Mouse (Mus musculus): ENCODE results near the gene Gm5447. TPM values are rescaled to one million over a fixed set of nuclear protein-coding genes. Genes with fewer than 3 reads are reported as not detected.
A peak's percentile ranks its signal among the peaks of the same experiment; 100 is the strongest.

The Gm5447 gene
- polyA plus RNA-seq, 1 experiment from 2014 or later = not detected

DNA sequence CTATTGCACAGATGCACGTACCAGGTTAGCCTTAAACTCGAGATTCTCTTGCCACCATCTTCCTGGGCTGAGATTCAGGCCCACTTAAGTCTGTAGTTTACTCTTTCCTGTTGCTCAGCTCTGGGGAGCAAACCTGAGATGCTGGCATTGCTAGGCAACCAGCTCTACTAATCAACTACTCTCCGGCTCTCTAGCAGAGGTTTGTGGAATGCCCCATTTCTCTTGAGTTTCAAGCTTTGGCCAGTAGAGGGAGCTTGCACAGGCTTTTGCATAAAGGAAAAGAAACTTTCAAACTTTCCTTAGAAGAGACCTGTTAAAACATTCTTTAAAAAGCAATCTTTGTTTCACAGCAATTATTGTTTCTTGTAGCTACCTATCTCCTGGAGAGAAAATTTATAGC lies 19.8 kb downstream of the Gm5447 start:
- 27% methylated on average over 3 of the region's 3 CpGs for WGBS
- H3K4me3 ChIP-seq (ENCODE audit: low read depth, low read length) = no peak overlapping the region
- no peaks in the 10 kb centered on the region for H3K4me1 ChIP-seq (ENCODE audit: control insufficient read depth, insufficient read depth, low read length)
- no peak overlapping the region for H3K27ac ChIP-seq (ENCODE audit: low read length)
- no peaks in the 10 kb centered on the region for H3K27me3 ChIP-seq (ENCODE audit: control insufficient read depth, insufficient read depth, low read depth, low read length)
- H3K9me3 ChIP-seq (replicated peaks; ENCODE audit: control insufficient read depth, low read length, poor library complexity, severe bottlenecking) = no peaks in the 10 kb centered on the region
- no peak overlapping the region for H3K9ac ChIP-seq (ENCODE audit: low read depth, low read length)
- peak; percentile 94 for ATAC-seq
- no peaks in the 10 kb centered on the region for H3K36me3 ChIP-seq (ENCODE audit: control insufficient read depth, insufficient read depth, low read length)
- H3K4me2 ChIP-seq (ENCODE audit: low read length) = no peak overlapping the region

- Histone ChIP-seq H3K9me3 (replicated peaks; ENCODE audit: control insufficient read depth, low read length, poor library complexity, severe bottlenecking) (no peaks in the 10 kb centered on the region), H3K9ac (ENCODE audit: low read depth, low read length) (no peak overlapping the region), H3K4me1 (ENCODE audit: control insufficient read depth, insufficient read depth, low read length) (no peaks in the 10 kb centered on the region), H3K27ac (ENCODE audit: low read length) (no peak overlapping the region), H3K4me3 (ENCODE audit: low read depth, low read length) (no peak overlapping the region), H3K36me3 (ENCODE audit: control insufficient read depth, insufficient read depth, low read length) (no peaks in the 10 kb centered on the region), H3K4me2 (ENCODE audit: low read length) (no peak overlapping the region), H3K27me3 (ENCODE audit: control insufficient read depth, insufficient read depth, low read depth, low read length) (no peaks in the 10 kb centered on the region)
- no peak for ATAC-seq
- WGBS = 83% methylated on average over 6 of the region's 6 CpGs
Measured at GRCm38 (mm10) chr13:30994249-30994858, 20.4 kb downstream of the Gm5447 start.

- no peak overlapping the region for H3K27ac ChIP-seq (ENCODE audit: low read length)
Measured at GRCm38 (mm10) chr13:30997526-30998253, 23.7 kb downstream of the Gm5447 start.

DNA sequence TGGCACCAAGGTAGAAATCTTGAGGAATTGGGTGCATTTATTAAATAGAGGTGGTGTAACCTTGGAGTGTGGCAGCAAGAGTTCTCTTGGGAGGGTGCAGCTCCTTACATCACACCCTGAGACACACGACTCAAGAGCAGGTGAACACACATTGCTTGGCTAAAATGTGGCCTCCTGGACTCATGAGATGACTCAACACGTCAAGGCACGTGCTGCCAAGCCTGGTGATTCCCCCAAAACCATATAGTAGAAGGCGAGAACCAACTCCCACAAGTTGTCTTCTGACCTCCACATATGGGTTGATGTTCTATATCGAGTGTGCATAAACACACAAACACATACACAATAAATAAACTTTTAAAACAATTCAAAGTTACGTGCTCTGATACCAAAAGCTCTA lies 25.8 kb downstream of the Gm5447 start:
- WGBS = 88% methylated on average over 6 of the region's 6 CpGs
- no peak for ATAC-seq
- no peak overlapping the region for H3K27ac ChIP-seq (ENCODE audit: low read length)

More at GRCm38 (mm10) chr13:30997526-30998253, 23.7 kb downstream of the Gm5447 start:
- H3K27me3 ChIP-seq (ENCODE audit: control insufficient read depth, insufficient read depth, low read depth, low read length) = no peaks in the 10 kb centered on the region
- no peaks in the 10 kb centered on the region for H3K9me3 ChIP-seq (replicated peaks; ENCODE audit: control insufficient read depth, low read length, poor library complexity, severe bottlenecking)
- no peak for ATAC-seq
- WGBS = 69% methylated on average over 8 of the region's 8 CpGs
- H3K9ac ChIP-seq (ENCODE audit: low read depth, low read length) = no peak overlapping the region
- no peaks in the 10 kb centered on the region for H3K4me1 ChIP-seq (ENCODE audit: control insufficient read depth, insufficient read depth, low read length)
- H3K36me3 ChIP-seq (ENCODE audit: control insufficient read depth, insufficient read depth, low read length) = no peaks in the 10 kb centered on the region
- H3K4me2 ChIP-seq (ENCODE audit: low read length) = no peak overlapping the region
- H3K4me3 ChIP-seq (ENCODE audit: low read depth, low read length) = no peak overlapping the region

DNA sequence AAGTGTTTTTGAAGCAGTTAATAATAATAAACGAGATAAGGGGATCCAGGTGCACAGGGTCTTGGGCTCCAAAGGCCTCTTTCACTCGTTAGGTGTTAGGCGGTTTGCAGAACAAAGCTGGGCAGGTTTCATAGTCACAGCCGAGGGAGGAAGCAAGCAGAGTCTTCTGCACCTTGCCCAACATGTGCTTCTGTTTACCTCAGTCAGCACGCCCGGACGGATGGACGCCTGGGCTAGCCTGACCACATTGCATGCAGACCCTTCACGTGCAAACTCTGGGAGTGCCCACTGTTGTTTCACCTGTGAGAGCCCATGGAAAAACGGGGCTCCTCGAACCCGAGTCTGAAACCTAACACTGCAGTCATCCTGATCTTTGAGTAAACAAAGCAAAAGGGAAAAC lies 30.5 kb downstream of the Gm5447 start:
- Histone ChIP-seq H3K4me3 (ENCODE audit: low read depth, low read length) (no peak overlapping the region), H3K9me3 (replicated peaks; ENCODE audit: control insufficient read depth, low read length, poor library complexity, severe bottlenecking) (no peaks in the 10 kb centered on the region), H3K4me1 (ENCODE audit: control insufficient read depth, insufficient read depth, low read length) (no peaks in the 10 kb centered on the region), H3K4me2 (ENCODE audit: low read length) (no peak overlapping the region), H3K36me3 (ENCODE audit: control insufficient read depth, insufficient read depth, low read length) (no peaks in the 10 kb centered on the region), H3K27ac (ENCODE audit: low read length) (no peak overlapping the region), H3K9ac (ENCODE audit: low read depth, low read length) (no peak overlapping the region), H3K27me3 (ENCODE audit: control insufficient read depth, insufficient read depth, low read depth, low read length) (no peaks in the 10 kb centered on the region)
- 73% methylated on average over 12 of the region's 12 CpGs for WGBS
- ATAC-seq = no peak

More for the DNA sequence above, 25.8 kb downstream of the Gm5447 start:
- H3K9ac ChIP-seq (ENCODE audit: low read depth, low read length) = no peak overlapping the region
- H3K27me3 ChIP-seq (ENCODE audit: control insufficient read depth, insufficient read depth, low read depth, low read length) = no peaks in the 10 kb centered on the region
- H3K4me3 ChIP-seq (ENCODE audit: low read depth, low read length) = no peak overlapping the region
- H3K4me2 ChIP-seq (ENCODE audit: low read length) = no peak overlapping the region
- H3K4me1 ChIP-seq (ENCODE audit: control insufficient read depth, insufficient read depth, low read length) = no peaks in the 10 kb centered on the region
- no peaks in the 10 kb centered on the region for H3K36me3 ChIP-seq (ENCODE audit: control insufficient read depth, insufficient read depth, low read length)
- no peaks in the 10 kb centered on the region for H3K9me3 ChIP-seq (replicated peaks; ENCODE audit: control insufficient read depth, low read length, poor library complexity, severe bottlenecking)

- H3K9me3 ChIP-seq (replicated peaks; ENCODE audit: control insufficient read depth, low read length, poor library complexity, severe bottlenecking) = no peaks in the 10 kb centered on the region
- WGBS = 81% methylated on average over 4 of the region's 4 CpGs
- H3K4me3 ChIP-seq (ENCODE audit: low read depth, low read length) = no peak overlapping the region
- no peaks in the 10 kb centered on the region for H3K36me3 ChIP-seq (ENCODE audit: control insufficient read depth, insufficient read depth, low read length)
- H3K4me2 ChIP-seq (ENCODE audit: low read length) = no peak overlapping the region
- H3K4me1 ChIP-seq (ENCODE audit: control insufficient read depth, insufficient read depth, low read length) = no peaks in the 10 kb centered on the region
- no peaks in the 10 kb centered on the region for H3K27me3 ChIP-seq (ENCODE audit: control insufficient read depth, insufficient read depth, low read depth, low read length)
- ATAC-seq = no peak
- no peak overlapping the region for H3K9ac ChIP-seq (ENCODE audit: low read depth, low read length)
- H3K27ac ChIP-seq (ENCODE audit: low read length) = no peak overlapping the region
Measured at GRCm38 (mm10) chr13:31004995-31005394, 31.0 kb downstream of the Gm5447 start.

DNA sequence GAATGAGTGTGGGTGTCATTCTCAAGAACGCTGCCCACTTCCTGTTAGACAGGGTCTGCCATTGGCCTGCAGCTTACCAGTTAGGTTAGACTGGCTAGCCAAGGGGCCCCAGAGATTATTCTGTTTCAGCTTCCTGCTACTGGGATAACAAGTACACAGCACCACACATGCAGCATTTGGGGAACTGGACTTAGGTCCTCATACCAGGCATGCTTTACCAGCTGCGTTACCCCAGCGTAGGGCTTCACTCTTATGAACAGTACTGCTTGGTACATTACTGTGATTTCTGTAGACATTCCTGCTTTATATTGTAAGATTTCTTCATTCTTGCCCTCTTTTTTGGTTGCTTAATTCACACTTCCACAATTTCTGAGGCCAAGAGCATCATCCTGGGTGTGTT lies 43.5 kb downstream of the Gm5447 start:
- 95% methylated on average over 3 of the region's 3 CpGs for WGBS
- ATAC-seq = no peak

DNA sequence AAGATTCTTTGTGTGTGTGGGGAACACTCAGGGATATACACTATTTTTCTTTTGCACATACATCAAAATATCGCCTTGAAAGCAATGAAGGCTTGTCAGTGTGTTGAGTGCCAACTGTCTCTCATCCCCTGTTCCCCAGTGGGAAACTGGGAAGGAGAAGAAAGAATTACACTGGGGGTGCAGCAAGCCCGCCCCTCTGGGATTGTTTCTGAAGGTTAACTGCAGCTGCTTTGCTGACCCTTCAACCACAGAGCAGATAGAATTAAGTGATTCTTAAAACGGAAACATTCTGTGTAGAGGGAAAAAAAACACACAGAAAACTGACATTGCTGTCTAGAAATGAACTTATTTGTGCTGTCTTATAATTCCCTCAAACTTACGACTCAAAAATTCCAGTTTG lies 47.5 kb downstream of the Gm5447 start:
- no peak for ATAC-seq
- WGBS = 65% methylated on average over 4 of the region's 4 CpGs
- no peak overlapping the region for H3K4me2 ChIP-seq (ENCODE audit: low read length)
- H3K9ac ChIP-seq (ENCODE audit: low read depth, low read length) = no peak overlapping the region
- no peaks in the 10 kb centered on the region for H3K36me3 ChIP-seq (ENCODE audit: control insufficient read depth, insufficient read depth, low read length)
- H3K27ac ChIP-seq (ENCODE audit: low read length) = no peak overlapping the region
- no peaks in the 10 kb centered on the region for H3K27me3 ChIP-seq (ENCODE audit: control insufficient read depth, insufficient read depth, low read depth, low read length)
- no peak overlapping the region for H3K4me3 ChIP-seq (ENCODE audit: low read depth, low read length)
- no peaks in the 10 kb centered on the region for H3K9me3 ChIP-seq (replicated peaks; ENCODE audit: control insufficient read depth, low read length, poor library complexity, severe bottlenecking)
- H3K4me1 ChIP-seq (ENCODE audit: control insufficient read depth, insufficient read depth, low read length) = no peaks in the 10 kb centered on the region

More for the DNA sequence above, 43.5 kb downstream of the Gm5447 start:
- H3K27me3 ChIP-seq (ENCODE audit: control insufficient read depth, insufficient read depth, low read depth, low read length) = no peaks in the 10 kb centered on the region
- H3K27ac ChIP-seq (ENCODE audit: low read length) = no peak overlapping the region
- H3K4me3 ChIP-seq (ENCODE audit: low read depth, low read length) = no peak overlapping the region
- H3K4me1 ChIP-seq (ENCODE audit: control insufficient read depth, insufficient read depth, low read length) = no peaks in the 10 kb centered on the region
- H3K4me2 ChIP-seq (ENCODE audit: low read length) = no peak overlapping the region
- no peaks in the 10 kb centered on the region for H3K36me3 ChIP-seq (ENCODE audit: control insufficient read depth, insufficient read depth, low read length)
- H3K9ac ChIP-seq (ENCODE audit: low read depth, low read length) = no peak overlapping the region
- no peaks in the 10 kb centered on the region for H3K9me3 ChIP-seq (replicated peaks; ENCODE audit: control insufficient read depth, low read length, poor library complexity, severe bottlenecking)

DNA sequence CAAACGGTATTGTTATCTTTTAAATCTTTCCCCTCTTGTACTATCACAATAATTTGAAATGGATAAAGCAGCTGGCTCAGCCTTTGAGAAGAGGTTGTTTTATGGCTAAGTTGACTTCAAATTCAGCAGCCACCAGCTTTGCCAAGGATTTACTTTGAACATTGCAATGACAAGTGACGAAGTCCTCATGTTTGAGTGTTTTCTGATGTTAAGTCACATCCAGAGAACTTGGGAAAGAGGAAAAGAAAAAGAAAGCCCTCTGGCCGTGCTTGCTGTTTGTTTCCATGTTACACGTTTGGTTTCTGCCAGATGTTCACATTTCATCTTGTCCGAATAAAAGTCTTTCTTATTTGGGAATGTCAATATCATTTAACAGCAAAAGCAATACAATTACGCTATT lies 47.9 kb downstream of the Gm5447 start:
- no peak for ATAC-seq
- H3K36me3 ChIP-seq (ENCODE audit: control insufficient read depth, insufficient read depth, low read length) = no peaks in the 10 kb centered on the region
- H3K9ac ChIP-seq (ENCODE audit: low read depth, low read length) = no peak overlapping the region
- H3K27me3 ChIP-seq (ENCODE audit: control insufficient read depth, insufficient read depth, low read depth, low read length) = no peaks in the 10 kb centered on the region
- no peaks in the 10 kb centered on the region for H3K4me1 ChIP-seq (ENCODE audit: control insufficient read depth, insufficient read depth, low read length)
- H3K9me3 ChIP-seq (replicated peaks; ENCODE audit: control insufficient read depth, low read length, poor library complexity, severe bottlenecking) = no peaks in the 10 kb centered on the region
- no peak overlapping the region for H3K4me3 ChIP-seq (ENCODE audit: low read depth, low read length)
- WGBS = 72% methylated on average over 6 of the region's 6 CpGs
- no peak overlapping the region for H3K4me2 ChIP-seq (ENCODE audit: low read length)
- H3K27ac ChIP-seq (ENCODE audit: low read length) = no peak overlapping the region

Measured in midbrain, embryonic 16.5 days (tissue).